Mouse (Mus musculus) embryonic fibroblast, embryonic 13.5 days (primary cell): ENCODE measurements around the gene Fyb2.

Experiments
- CTCF ChIP-seq: IDR thresholded peaks from 2 replicates; pipeline ENCODE4 v1.5.1; 2011; ENCODE audit warnings: mild to moderate bottlenecking, control low read depth, low read length, moderate library complexity, borderline replicate concordance; ENCODE audit not compliant: insufficient read depth
- POLR2A ChIP-seq: IDR thresholded peaks from 2 replicates; pipeline ENCODE4 v1.6.1; 2011; ENCODE audit warnings: low read depth, mild to moderate bottlenecking, control low read depth, low read length, moderate library complexity

DNA sequence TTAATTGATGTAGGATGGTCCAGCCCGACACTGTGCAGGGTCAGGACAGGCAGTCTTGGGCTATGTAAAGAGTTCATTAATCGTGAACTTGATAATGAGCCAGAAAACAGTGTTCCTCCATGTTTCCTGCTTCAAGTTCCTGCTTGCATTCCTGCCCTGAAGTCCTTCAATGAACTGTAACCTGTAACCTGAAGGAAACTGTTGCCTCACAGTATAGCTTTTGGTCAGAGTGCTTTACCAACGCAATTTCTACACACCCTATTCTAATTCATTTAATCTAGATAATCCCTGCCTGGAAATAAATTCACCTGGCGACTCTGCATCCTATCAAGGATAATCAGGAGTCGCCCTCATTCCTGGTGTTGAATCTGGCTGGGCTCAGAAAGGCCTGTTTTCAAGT, 12.1 kb downstream of the Fyb2 start:
- TF ChIP-seq POLR2A, result no peak
- TF ChIP-seq CTCF, result no peak
